Mouse (Mus musculus) liver, postnatal 0 days (tissue): ENCODE results near the gene Serpina5.

Experiments used
- CTCF ChIP-seq: sonication (generic); IDR thresholded peaks from 2 replicates; pipeline ENCODE4 v1.5.1; 2016; ENCODE audit warnings: antibody characterized with exemption, low read depth
- EP300 ChIP-seq: IDR thresholded peaks from 2 replicates; pipeline ENCODE4 v1.6.1; 2016; ENCODE audit warnings: antibody characterized with exemption, low read depth, mild to moderate bottlenecking

DNA sequence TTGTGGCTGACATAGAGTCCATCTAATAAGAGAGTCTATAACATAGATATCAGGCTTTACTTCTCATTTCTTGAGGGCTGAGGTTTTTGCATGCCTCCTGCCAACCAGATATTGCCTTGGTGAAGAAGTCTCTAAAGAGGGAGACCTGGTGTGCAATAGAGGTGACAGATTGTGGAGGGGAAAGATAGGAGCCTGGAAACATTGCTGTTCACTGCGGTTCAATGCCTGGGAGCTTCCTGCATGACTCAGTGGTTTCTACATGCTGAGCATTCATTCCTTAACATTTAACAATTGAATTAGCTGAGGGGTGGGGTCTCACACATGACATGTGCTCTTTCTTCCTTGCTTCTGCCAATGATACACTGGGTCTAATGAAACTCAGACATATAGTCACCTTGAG, 22.2 kb downstream of the Serpina5 start:
- TF ChIP-seq CTCF = no peak
- TF ChIP-seq EP300 = no peak
